In the genomic region with DNA sequence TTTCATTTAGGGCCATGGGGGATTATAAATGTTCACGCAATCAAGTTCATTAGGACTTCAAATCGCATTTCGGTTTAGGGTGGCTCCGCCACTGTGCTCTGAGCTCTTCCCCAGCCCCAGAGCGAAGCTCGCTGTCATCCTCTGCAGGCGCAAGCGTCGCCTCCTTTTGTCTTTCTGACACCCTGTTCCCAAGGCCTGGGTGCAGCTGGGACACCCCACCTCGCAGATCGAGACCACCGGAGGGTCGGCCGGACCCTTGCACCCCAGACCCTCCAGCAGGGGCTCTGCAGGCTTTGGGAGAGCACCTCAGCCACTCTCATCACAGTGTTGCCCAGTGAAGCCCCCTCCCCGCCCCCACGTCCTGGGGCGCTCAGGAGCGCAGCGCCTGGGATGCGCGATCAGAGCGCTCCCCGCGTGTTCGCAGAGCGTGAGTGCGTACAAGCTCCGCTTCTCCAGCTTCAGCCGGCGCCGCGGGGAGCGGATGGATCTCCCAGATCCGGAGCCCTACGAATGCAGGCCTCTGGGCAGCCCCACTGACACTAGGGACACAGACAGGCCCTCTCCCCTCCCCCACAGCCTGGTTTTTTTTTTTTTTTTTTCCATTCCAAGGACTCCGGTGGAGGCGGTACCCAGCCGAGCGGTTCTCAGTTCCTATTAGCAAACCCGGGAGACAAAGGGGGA, we compare ENCODE assay signal across 8 mouse cellular contexts. TPM values are rescaled to one million over a fixed set of nuclear protein-coding genes. Genes with fewer than 3 reads are reported as not detected.
DNase-seq lines count a peak whose midpoint lies in the region; ATAC-seq and TF ChIP-seq lines count a peak whose summit lies in the region.

No protein-coding gene starts in this region.

- peaks cover 90% of the 10 kb centered on the region for H3K27me3 ChIP-seq in hindbrain, embryonic 10.5 days (ENCODE audit: insufficient read depth, poor library complexity, severe bottlenecking)
- peaks cover 68% of the 10 kb centered on the region for H3K27me3 ChIP-seq in midbrain, embryonic 14.5 days (ENCODE audit: control insufficient read depth, insufficient read depth, low read length)

- peak overlapping the region; percentile 46 for H3K9ac ChIP-seq in midbrain, embryonic 14.5 days (replicated peaks; ENCODE audit: low read length)

- peak; percentile 13 to 20 for DNase-seq in cerebellum, postnatal 36 days
- DNase-seq in cerebellum, postnatal 4 days (ENCODE audit: low spot score in 2 of 2) = no peak
- DNase-seq in hindbrain, embryonic 10.5 days (ENCODE audit: low spot score) = peak; percentile 72
- DNase-seq in midbrain, embryonic 14.5 days = peak; percentile 79
- DNase-seq in frontal cortex, postnatal 14 days (ENCODE audit: low spot score in 2 of 2) = no peak
- no peak for DNase-seq in ovary, adult 18-20 months (ENCODE audit: low spot score)
- no peak for DNase-seq in frontal cortex, postnatal 10 days (ENCODE audit: low spot score in 2 of 2)

- H3K4me2 ChIP-seq in midbrain, embryonic 14.5 days (ENCODE audit: low read length) = peak overlapping the region; percentile 64

- no peaks in the 10 kb centered on the region for H3K36me3 ChIP-seq in hindbrain, embryonic 10.5 days
- H3K36me3 ChIP-seq in midbrain, embryonic 14.5 days (ENCODE audit: control insufficient read depth, insufficient read depth, low read length) = no peaks in the 10 kb centered on the region

- ATAC-seq in midbrain, embryonic 14.5 days (ENCODE audit: low FRiP score, low TSS enrichment) = peak; percentile 48; the same call in 1 of the 2 replicates

- under 1% methylated on average over 40 of the region's 40 CpGs for WGBS in hindbrain, embryonic 10.5 days
- WGBS in midbrain, embryonic 14.5 days = under 1% methylated on average over 40 of the region's 40 CpGs

- no peak for TF ChIP-seq CTCF in bone marrow macrophage, adult 2 months (IDR thresholded peaks at IDR 0.05; ENCODE audit: low read depth, low read length)

- no peak overlapping the region for H3K27ac ChIP-seq in bone marrow macrophage, adult 2 months (ENCODE audit: insufficient read depth, low read depth, low read length)
- H3K27ac ChIP-seq in hindbrain, embryonic 10.5 days = peak overlapping the region; percentile 90
- no peak overlapping the region for H3K27ac ChIP-seq in midbrain, embryonic 14.5 days (replicated peaks; ENCODE audit: low read depth, low read length)

- no peaks in the 10 kb centered on the region for H3K9me3 ChIP-seq in hindbrain, embryonic 10.5 days
- no peaks in the 10 kb centered on the region for H3K9me3 ChIP-seq in midbrain, embryonic 14.5 days (ENCODE audit: control insufficient read depth, low read length)

- peaks cover 8% of the 10 kb centered on the region; the same call in 1 of the 2 replicates for H3K4me1 ChIP-seq in bone marrow macrophage, adult 2 months (ENCODE audit: control insufficient read depth, insufficient read depth, low read length)
- H3K4me1 ChIP-seq in hindbrain, embryonic 10.5 days (replicated peaks) = peaks cover 46% of the 10 kb centered on the region
- peaks cover 14% of the 10 kb centered on the region for H3K4me1 ChIP-seq in midbrain, embryonic 14.5 days (ENCODE audit: control insufficient read depth, insufficient read depth, low read length)

- no peak for TF ChIP-seq POLR2A in bone marrow macrophage, adult 2 months (IDR thresholded peaks at IDR 0.05; ENCODE audit: borderline replicate concordance, low read depth, low read length)

- peak overlapping the region; percentile 54 for H3K4me3 ChIP-seq in bone marrow macrophage, adult 2 months (ENCODE audit: insufficient read depth, low read length)
- H3K4me3 ChIP-seq in hindbrain, embryonic 10.5 days = peak overlapping the region; percentile 62
- peak overlapping the region; percentile 30 for H3K4me3 ChIP-seq in midbrain, embryonic 14.5 days (replicated peaks; ENCODE audit: low read depth, low read length)

RNA-seq across cellular contexts. Expression of gene Gbx2, which starts 10.9 kb away (rescaled TPM):
- polyA plus RNA-seq in bone marrow macrophage, adult 2 months (2012; ENCODE audit: insufficient read depth, insufficient read length, missing spikeins) = not detected in 2 replicates
- 27.2 and 41.2 TPM in 2 replicates for polyA plus RNA-seq in hindbrain, embryonic 10.5 days (2016; fragmentation: Nextera tagmentation; extraction: Ambion mirVana)
- 11.6 and 12.1 TPM in 2 replicates for polyA plus RNA-seq in midbrain, embryonic 14.5 days (2014; fragmentation: Nextera tagmentation; extraction: Ambion mirVana)

Comparison
In these comparisons a context has a peak if more than half of its experiments do, and no peak if none do; other contexts are left out.
1. DNase-seq: peak in cerebellum, postnatal 36 days (2 of 2), hindbrain, embryonic 10.5 days (single experiment) and midbrain, embryonic 14.5 days (single experiment); none in cerebellum, postnatal 4 days (0 of 2), frontal cortex, postnatal 14 days (0 of 2), ovary, adult 18-20 months (single experiment) and frontal cortex, postnatal 10 days (0 of 2).
2. Peak in every context shown above with its lines, with median percentiles within 50 percentile points of each other: H3K4me3 ChIP-seq.